Mouse (Mus musculus) lung, postnatal 10 days (tissue): ENCODE data around the gene Unc93b1.

Source experiments
- DNase-seq: peaks from one replicate; pipeline ENCODE4 v3.0.0; 2021

Gene Unc93b1

DNA sequence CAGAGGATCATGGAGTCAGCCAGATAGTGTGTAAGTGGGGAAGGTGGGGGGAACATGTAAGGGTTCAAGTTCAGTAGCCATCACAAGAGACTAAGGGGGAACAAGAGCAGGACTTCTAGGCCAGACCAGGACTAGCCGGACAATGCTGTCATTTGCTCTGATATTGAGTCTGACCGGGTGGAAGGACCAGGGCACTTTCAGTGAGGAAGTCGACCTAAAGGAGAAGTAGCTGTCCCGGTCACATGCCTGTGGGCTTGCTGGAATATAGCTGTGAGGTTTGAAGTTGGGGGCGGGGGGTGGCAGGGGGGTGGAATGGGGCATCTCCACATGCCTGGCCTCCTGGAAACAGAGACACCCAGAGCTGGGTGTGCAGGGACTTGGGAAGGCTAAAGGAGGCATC is 20.5 kb upstream of the Unc93b1 start:
- no peak for DNase-seq

DNA sequence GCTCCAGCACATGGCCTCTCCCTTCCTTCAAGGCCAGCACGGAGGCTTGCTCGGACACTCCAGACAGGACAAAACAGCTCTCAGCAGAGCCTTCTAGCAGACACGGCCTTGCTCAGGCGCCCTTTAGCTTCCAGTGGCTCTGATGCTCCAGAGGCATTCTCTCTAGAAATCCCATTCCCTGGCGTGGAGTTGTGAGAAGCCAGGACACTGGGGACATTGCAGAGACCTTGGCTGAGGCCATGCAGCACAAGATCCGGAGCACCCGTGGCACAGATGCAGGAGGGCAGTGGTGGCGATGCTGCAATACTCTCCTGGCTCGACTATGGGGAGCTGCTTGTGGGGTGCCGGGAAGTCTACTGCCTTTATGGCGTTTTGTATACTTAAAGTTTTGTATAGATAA is 18.3 kb upstream of the Unc93b1 start:
- DNase-seq = no peak

DNA sequence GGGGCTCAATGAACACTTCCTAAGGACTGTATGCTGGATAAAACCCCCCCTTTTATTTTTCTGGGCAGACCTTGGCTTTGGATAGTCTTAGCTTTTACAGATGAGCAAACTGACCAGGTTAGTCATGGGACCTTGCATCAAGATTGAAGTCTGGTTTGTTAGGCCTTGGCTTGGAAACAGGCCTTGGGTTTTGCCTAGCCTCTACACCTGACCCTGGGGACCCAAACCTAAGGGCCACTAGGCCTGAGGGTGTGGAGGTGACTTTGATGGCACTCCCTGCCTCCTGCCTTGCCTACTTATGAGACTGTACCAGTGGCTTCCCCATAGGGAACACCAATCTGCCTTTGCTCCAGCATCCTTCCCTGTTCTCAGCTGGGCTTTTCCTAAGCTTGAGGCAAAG is 15.1 kb upstream of the Unc93b1 start:
- no peak for DNase-seq

DNA sequence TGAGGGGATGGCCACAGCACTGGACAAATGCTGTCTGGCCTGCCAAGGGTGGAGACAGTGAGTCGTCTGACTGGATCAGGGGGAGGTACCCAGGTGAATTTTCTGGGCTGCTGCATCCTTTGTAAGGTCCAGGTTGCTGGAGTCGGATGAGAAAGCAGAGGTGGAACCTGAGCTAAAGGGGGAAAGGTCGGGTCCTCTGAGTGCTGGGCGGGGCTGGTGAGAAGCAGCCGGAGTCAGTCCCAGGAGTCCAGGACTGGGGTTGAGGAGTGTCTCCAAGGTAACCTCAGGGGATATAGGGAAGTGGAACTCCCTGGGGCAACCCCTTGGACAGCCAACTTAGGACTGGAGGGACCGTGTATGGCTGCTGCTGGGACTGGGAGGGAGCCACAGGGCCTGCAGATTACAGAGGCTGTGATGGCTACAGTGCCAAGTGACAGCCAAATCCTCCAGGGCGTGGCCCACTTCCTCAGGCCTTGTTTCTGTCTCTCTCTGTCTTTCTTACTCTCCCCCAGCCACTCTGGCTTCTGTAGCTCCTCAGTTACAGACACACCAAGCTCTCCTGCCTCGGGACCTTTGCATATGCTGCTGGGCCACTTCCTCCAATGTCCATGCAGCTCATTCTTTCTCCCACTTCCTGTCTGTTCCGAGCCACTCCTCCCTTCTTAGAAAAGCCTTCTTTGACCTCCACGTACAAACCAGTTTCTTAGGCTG is 12.2 kb upstream of the Unc93b1 start:
- no peak for DNase-seq

DNA sequence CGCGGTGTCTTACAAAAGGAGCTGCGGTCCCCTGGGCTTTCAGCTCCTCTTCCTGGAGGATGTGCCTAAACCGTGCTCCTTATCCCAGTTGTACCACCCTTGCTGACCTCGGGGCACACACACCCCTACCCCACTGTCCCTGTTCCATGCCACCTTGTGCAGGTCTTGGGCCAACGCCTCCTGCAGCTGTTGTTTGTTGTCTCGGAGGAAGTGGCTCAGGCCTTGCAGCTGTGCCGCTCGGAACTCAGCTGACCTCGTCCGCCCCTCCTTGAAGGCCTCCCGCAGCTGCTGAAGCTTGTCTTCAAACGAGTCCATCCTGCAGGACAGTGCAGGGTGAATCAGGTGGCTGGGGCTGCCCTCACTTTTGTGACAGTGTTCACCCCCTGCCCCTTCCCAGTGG is 11.4 kb upstream of the Unc93b1 start:
- peak; percentile 64 for DNase-seq

DNA sequence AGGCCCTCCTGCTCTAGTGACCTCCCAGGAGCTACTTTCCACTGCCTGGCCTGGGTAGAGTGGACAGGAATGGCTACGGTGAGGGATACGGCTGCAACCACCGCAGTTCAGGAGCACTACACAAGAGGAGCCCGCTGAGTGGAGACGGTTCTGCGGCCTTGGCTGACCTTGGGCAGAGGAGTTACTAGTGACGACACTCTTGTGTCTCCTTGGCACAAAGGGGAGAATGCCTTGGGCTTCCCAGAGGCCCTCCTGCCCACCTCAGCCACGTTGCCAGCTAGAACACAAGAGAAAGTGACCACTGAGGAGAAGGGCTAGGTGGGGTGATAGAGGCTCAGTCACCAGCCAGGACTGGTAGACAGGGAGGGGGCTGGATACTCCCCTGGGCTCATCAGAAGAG is 10.8 kb upstream of the Unc93b1 start:
- no peak for DNase-seq

DNA sequence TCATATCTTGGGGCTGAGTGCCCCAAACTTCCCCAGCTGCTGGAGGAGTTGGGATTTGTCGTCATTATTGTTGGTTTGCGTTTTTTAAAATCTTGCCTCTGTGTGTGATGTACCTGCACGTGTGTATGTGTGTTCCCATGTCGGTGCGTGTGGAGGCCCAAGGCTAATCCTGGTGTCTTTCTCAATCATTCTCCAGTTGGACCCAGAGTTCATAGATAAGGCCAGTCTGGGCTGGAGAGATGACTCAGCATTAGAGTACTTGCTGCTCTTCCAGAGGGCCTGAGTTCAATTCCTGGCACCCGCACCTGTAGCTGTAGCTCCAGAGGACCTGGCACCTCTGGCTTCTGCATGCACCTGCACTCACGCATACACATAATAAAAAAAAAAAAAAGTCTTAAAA is 10.1 kb upstream of the Unc93b1 start:
- DNase-seq = no peak

DNA sequence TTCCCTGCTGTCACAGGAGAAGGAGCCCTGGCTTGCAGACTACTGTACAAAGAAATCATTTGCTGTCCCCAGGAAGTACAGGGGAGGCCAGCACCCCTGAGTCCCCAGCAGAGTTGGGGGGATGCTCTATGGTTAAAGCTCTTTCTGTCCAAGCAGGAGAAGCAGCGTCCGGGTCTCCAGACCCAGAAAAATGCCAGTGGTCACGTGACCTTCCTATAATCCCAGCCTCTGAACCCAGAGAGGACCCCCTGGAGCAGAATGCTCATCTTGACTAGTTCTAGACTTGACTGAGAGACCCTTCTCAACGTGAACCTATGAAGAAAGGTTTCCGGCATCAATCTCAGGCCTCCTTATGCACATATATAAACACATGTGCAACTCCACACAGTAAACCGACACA is 9.1 kb upstream of the Unc93b1 start:
- no peak for DNase-seq

DNA sequence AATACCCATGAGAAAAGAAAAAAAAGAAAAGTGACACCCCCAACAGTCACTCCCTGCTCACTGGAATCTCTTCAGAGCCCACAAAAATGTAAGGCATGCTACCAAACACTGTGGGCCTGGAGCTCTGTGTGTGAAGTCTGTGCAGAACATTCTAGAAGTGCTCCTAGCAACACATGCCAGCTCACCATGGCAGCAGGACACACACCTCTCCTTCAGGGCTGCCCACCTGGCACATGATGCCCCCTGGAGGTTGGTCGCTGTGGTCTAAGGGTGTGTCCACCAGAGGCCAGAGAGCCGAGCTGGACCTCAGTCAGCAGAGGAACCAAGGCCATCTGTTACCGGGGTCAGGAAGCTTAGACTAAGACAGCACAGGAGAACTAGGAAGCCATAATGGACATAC is 8.7 kb upstream of the Unc93b1 start:
- DNase-seq = peak; percentile 81

DNA sequence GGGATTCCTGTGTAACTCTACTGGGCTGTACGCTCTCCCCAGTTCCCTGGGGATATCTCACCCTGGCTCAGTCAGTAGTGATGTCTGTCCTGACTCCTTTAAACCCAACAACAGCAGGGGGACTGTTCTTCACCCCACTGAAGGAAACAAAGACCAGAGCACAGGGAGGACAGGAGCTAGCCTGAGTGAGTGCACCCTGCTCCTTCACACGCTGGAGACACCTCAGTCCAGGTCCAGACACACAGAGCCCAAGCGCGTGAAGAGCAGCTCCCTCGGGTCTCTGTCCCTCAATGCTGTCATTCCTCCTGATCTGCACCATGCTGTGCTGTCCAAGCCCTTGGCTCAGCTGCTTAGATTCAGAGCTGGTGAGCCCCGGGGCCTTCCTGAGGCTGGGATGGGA is 8.3 kb upstream of the Unc93b1 start:
- DNase-seq = no peak

DNA sequence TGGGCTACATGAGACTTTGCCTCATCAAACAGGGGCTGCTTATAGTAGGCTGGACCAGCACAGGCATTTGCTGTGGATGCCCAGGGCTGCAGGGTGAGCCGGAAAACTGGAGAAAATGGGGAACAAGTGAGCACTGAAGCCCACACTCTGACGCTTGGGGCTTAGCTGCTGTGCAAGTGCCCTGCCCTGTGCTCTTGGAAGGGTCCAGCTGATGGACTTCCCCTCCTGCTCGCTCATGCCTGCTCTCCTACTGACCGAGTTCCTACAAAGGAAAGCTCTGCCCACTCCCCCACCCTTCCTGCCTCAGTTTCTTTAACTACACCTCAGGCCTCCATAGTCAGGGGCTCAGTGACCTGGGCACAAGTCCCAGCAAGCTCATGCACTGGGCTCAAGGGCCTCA is 7.0 kb upstream of the Unc93b1 start:
- no peak for DNase-seq

DNA sequence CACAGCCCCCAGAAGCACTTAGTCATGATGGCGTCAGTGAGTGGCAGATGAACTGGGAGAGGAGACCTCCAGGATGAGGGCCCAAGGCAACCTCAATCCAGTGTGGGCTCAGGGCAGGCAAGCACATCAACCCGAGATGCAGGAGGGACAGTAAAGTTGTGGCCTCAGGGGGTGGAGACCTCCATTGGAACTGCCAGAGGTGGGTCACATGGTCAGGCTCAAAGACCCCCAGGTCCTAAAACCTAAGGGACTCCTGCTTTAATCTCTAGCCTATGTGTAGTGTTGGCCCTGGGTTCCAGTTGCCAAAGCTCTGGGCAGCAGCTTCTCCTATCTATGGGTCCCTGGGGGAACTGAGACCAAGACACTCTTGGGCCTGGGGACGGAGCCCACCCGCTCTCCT is 6.2 kb upstream of the Unc93b1 start:
- no peak for DNase-seq

DNA sequence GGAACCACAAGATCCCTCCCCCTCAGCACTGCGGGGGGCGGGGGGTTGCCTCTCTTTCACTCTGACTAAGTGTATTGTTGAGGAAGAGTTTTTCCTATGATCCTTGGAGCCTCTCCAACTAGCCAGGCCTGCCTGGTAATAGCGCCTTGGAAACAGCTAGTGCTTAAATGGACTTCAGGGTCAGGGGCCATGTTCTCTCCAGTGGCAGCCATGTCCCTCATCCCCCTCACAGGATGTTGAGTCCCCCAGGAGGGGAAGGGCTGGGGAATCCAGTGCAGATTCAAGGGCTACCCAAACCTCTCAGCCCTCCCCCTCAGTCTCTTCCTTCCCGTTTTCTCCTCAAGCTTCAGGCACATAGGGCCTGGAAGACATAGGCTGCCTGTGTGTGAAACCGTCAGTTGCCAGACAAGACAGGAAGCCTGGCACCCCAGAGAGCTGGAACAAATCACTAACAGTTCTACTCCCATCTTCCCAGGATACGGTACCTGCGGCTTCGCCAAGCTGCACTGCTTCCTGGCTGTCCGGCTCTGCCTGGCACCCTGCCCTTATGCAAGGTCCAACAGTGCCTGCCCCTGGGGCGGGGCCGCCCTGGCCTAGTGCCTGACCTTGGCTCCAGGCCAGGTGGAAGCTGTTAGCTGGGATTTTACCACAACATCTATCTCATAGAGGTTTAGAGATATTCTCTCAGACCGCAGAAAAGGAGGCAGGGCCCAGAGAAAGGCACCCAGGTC is 5.6 kb upstream of the Unc93b1 start, which contains the start of gene Aldh3b1:
TSS of gene Aldh3b1 (minus strand) at position 598 of the 731 bp plus-strand sequence.
- peak; percentile 93 for DNase-seq

DNA sequence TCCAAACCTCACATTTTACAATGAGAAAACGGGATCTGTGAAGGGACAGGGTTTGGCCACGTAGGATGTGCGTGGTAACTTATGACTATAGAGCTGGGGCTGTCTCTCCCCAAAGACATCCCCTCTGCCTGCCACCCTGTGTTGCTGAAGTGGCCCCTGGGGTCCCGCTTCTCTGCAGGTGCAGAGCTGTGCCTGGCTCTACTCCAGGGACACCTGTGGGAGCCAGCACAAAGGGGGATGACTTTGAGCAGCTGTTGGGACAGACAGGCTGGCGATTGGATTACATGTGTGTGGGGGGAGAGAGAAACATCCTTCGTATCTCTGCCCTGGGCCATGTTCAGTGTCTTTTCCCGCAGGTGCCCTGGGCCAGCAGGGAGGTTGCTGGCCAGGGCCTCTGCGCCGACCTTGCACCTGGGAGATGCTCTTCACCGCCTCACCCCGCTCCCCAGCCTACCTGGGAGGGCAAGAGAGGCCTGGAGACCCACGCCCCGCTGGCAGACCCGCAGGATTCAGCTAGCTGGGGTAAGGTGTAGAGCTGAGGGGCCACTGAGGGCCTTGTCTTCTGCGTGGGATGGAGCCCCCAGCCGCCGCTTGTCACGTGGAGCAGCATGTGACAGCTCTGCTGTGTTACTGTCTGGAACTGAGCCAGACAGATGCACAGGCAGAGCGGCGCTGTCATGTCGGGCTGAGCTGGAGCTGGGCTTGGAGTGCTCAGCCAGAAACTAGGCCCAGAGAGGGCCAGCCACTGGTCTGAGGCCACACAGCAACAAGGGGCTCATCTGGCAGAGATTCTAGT is 4.5 kb upstream of the Unc93b1 start:
- DNase-seq = no peak

DNA sequence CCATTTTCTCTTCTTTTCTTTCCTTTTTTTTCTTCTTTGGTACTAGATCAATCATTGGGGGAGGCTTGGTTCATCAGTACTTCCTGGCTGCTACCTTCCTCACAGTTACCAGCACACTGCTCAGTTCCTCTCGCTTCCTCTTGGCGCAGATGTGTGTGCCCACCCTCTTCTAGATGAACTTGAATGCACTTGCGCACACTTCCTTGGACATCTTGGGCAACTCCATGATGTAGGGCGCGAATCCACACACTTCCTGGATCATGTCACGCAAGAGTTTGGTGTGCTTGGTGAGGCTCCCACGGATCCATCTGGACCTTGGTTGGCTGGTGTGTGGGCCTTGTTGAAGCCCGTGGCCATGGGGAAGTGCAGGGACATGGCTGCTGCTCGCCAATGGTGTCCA is 3.3 kb upstream of the Unc93b1 start:
- no peak for DNase-seq

DNA sequence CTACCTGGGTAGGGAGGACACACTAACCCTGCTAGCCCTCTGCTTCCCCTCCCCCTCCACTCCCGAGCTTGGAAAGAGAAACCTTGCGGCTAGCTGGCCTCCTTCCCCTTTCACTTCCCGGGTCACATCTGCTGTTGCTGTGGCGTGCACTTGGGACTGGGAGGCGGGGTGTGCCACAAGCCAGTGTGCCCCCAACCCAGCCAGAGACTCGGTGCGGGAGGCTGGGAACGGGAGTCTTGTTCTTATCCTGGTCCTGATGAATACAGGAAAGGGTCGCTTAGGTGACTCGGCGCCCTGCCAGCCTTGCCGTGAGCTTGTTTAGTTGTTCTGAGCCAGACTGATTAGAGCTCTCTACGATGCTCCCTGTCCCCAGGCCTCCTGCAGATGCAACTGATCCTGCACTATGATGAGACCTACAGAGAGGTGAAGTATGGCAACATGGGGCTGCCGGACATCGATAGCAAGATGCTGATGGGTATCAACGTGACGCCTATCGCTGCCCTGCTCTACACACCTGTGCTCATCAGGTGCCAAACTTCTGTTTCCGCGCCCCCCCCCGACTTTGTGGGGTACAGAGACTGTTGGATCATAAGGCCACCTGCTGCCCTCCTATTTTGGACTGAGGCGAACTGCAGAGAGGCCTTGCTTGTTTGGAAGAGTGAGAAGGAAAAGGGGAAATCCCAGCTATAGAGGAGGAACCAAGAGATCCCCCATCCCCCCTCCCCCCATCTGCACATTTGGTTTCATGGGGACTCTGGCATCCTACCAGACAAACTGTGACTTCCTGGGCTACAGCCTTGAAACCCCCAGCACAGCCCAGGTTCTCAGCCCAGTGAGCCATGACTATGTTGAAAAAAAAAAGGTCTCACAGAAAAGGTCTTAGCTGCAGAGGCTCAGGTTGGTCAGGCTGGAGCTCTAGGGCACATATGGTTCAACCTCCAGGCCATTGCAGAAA is 1.2 kb downstream of the Unc93b1 start:
- DNase-seq = peak; percentile 81

DNA sequence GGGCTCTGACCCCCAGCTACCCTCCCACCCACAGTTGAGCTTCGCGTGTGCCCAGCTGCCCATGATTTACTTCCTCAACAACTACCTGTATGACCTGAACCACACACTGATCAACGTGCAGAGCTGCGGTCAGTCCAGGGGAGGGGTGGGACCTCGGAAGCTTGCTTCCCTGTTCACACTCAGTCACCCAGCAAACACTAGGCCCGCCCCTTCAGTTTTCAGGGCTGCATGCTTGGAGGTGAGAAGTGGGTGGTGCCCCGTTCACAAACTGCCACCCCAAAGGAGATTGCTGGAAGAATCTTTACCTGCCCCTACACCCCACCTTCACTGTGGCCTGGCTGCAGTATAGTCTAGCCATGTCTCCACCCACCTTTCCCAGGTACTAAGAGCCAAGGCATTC is 7.3 kb downstream of the Unc93b1 start:
- DNase-seq = no peak

DNA sequence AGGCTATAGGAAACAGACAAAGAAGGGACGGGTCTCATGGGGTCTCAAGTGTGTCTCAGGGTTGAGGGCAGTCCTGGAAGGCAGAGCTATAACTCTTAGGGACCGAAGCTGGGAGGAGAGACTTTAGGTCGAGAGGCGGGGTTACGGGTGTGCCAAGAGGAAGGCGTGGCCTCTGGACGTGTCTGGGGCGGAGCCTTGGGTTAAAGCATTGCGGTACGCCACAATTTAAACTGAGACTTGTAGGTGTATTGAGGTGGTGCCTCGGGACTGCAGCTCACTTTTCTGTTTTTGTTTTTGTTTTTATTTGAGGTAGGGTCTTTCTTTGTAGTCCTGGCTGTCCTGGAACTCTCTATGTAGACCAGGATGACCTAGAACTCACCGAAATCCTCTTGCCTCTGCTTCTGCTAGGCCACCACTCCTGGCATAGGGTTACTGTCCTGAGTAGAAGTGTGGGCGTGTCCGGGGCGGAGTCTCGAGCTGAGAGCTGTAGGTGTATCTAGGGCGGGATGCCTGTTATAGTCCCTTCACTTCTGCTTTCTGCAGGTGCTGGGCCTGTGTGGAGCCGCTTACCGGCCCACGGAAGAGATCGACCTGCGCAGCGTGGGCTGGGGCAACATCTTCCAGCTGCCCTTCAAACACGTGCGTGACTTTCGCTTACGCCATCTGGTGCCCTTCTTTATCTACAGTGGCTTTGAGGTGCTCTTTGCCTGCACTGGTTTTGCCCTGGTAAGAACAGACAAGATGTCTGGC is 8.2 kb downstream of the Unc93b1 start:
- DNase-seq = peak; percentile 74

DNA sequence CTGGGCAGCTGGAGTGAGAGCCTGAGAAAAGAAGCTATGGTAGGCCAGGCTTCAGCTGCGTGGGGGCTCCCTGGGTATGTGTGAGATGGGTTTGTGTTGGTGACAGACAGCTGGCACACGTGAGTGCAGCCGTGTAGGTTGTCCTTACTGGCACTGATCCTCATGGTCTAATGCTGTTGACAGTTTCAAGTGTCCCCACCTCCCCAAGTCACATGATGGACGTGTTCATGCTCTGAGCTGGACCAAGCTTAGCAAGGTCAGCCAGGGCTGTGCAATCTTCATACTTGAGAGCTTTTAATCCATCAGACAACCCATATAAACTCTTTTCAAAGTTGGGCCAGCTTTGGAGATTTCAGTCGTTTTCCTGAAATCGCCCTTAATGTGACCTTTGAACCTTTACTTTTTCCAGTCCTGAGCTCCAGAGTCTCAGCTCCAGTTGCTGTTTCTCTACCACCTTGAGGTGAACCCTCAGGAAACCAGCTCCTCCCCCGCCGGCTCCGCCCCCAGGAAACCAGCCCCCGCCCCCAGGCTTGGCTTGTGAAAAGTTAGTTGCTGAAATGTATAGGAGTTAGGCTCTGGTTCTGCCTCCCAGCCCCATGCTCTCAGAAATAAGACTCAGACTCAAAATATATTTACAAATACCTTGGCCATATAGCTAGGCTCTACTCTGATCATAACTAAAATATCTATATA is 11.0 kb downstream of the Unc93b1 start:
- no peak for DNase-seq

DNA sequence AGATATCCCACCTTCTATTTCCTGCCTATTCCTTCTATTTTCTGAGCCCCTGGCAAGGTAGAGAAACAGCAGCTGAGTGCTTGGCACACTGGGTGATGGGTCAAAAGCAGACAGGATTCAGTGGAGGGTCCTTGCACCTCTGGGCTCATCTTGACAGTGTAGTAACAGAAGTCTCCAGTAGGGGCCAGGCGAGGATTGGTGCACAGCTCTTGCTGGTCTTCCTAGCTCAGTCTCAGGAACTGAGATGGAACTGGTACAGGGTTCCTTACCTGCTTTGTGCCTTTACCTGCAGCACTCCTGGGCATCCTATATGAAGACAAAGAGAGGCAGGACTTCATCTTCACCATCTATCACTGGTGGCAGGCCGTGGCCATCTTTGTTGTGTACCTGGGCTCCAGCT is 11.7 kb downstream of the Unc93b1 start:
- DNase-seq = peak; percentile 82

DNA sequence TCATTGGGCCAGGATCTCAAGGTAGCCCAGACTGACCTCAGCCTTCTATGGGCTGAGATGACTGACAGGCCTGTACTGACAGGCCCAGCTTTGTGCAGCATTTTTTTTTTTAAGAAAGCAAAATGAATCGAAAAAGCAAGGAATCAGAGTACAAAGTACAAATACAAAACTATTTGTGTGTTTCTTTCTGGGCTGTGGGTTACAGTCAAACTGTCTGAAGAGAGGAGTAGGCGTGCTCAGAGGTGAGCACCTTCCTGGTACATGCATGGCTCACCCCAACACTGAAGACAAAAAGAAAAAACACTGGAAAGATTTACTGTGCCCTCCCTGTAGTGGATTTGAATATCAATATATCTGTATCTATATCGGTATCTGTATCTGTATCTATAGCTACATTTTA is 12.8 kb downstream of the Unc93b1 start:
- DNase-seq = no peak
